Mouse (Mus musculus) CH12.LX (cell line): Measurements from ENCODE around the gene Sgo2a. TPM values are rescaled to one million over a fixed set of nuclear protein-coding genes. Genes with fewer than 3 reads are reported as not detected.

ENCODE experiments used
- DNase-seq: peaks from one replicate; pipeline ENCODE4 v3.0.0-alpha.2; 2013; ENCODE audit errors: extremely low read depth
- H3K27ac ChIP-seq: 2 replicates; pipeline ENCODE4 v1.5.1; 2012; ENCODE audit warnings: low read depth, mild to moderate bottlenecking, control low read depth, moderate library complexity; ENCODE audit not compliant: insufficient read depth
- H3K27me3 ChIP-seq: replicated peaks from 2 replicates; pipeline ENCODE3; 2012; ENCODE audit warnings: inconsistent platforms
- H3K36me3 ChIP-seq, 2 experiments: replicated peaks in 1 of 2; 2 replicates each; pipeline versions ENCODE3 to v1.6.1; 2012; ENCODE audit warnings: inconsistent platforms in 1 of 2, low read length in 1 of 2, mild to moderate bottlenecking in 1 of 2, mixed read lengths in 1 of 2, moderate library complexity in 1 of 2; ENCODE audit not compliant: control insufficient read depth in 1 of 2, insufficient read depth in 1 of 2
- H3K4me1 ChIP-seq, 2 experiments: 2 replicates each; pipeline ENCODE4 v1.6.1; 2012; ENCODE audit warnings: inconsistent platforms in 1 of 2, moderate library complexity in 1 of 2; ENCODE audit not compliant: insufficient read depth in 2 of 2, control insufficient read depth in 1 of 2
- H3K4me2 ChIP-seq: 2 replicates; pipeline ENCODE4 v1.6.1; 2012; ENCODE audit warnings: low read depth, mild to moderate bottlenecking, control low read depth; ENCODE audit not compliant: poor library complexity, insufficient read depth, severe bottlenecking
- H3K4me3 ChIP-seq, 3 experiments: fragments of 150-350 bp in 1 of 3; sonication (generic) in 1 of 3; replicated peaks in 1 of 3; 2 replicates each; pipeline versions ENCODE3 to v1.5.1; 2011 to 2012; ENCODE audit warnings: low read depth in 2 of 3, low read length in 2 of 3, mild to moderate bottlenecking in 2 of 3, moderate library complexity in 2 of 3, control low read depth in 1 of 3, improper control_type of control experiment in 1 of 3, inconsistent platforms in 1 of 3, mixed read lengths in 1 of 3; ENCODE audit not compliant: poor library complexity in 1 of 3
- H3K79me2 ChIP-seq: replicated peaks from 2 replicates; pipeline ENCODE4 v1.6.1; 2012; ENCODE audit warnings: mild to moderate bottlenecking, moderate library complexity; ENCODE audit not compliant: control insufficient read depth, poor library complexity, insufficient read depth, severe bottlenecking; ENCODE audit errors: extremely low read depth
- H3K9ac ChIP-seq: 2 replicates; pipeline ENCODE4 v1.6.1; 2012; ENCODE audit warnings: low read depth, mild to moderate bottlenecking, control low read depth, moderate library complexity; ENCODE audit not compliant: insufficient read depth
- H3K9me3 ChIP-seq: replicated peaks from 2 replicates; pipeline ENCODE3; 2012; ENCODE audit warnings: low read length, inconsistent platforms, mixed read lengths
- BHLHE40 ChIP-seq: IDR thresholded peaks from 2 replicates; pipeline ENCODE4 v1.6.1; 2011; ENCODE audit warnings: mild to moderate bottlenecking, low read depth, low read length, improper control_type of control experiment
- CHD2 ChIP-seq: IDR thresholded peaks from 2 replicates; pipeline ENCODE4 v1.6.1; 2011; ENCODE audit warnings: low read length, improper control_type of control experiment
- E2F4 ChIP-seq: IDR thresholded peaks from 2 replicates; pipeline ENCODE4 v1.6.1; 2011; ENCODE audit warnings: low read depth, low read length, improper control_type of control experiment; ENCODE audit not compliant: insufficient replicate concordance
- EP300 ChIP-seq: IDR thresholded peaks from 2 replicates; pipeline ENCODE4 v1.6.1; 2011; ENCODE audit warnings: low read length, improper control_type of control experiment
- HCFC1 ChIP-seq: IDR thresholded peaks from 2 replicates; pipeline ENCODE4 v1.6.1; 2012; ENCODE audit warnings: low read depth, mild to moderate bottlenecking, inconsistent platforms, low read length, improper control_type of control experiment
- IRF4 ChIP-seq: IDR thresholded peaks from 2 replicates; pipeline ENCODE4 v1.6.1; 2014; ENCODE audit warnings: low read depth, mild to moderate bottlenecking, inconsistent platforms, low read length, improper control_type of control experiment
- KAT2A ChIP-seq: IDR thresholded peaks from 2 replicates; pipeline ENCODE4 v1.6.1; 2012; ENCODE audit warnings: low read length, improper control_type of control experiment, inconsistent platforms; ENCODE audit not compliant: insufficient replicate concordance
- MAFK ChIP-seq: IDR thresholded peaks from 2 replicates; pipeline ENCODE4 v1.6.1; 2011; ENCODE audit warnings: low read length, improper control_type of control experiment; ENCODE audit not compliant: insufficient replicate concordance
- MAZ ChIP-seq: IDR thresholded peaks from 2 replicates; pipeline ENCODE4 v1.6.1; 2012; ENCODE audit warnings: low read depth, mild to moderate bottlenecking, inconsistent platforms, low read length, improper control_type of control experiment, moderate library complexity
- MEF2A ChIP-seq: IDR thresholded peaks from 2 replicates; pipeline ENCODE4 v1.6.1; 2014; ENCODE audit warnings: low read depth, mild to moderate bottlenecking, inconsistent platforms, low read length, improper control_type of control experiment, borderline replicate concordance
- MXI1 ChIP-seq: IDR thresholded peaks from 2 replicates; pipeline ENCODE4 v1.6.1; 2011; ENCODE audit warnings: mild to moderate bottlenecking, low read depth, low read length, improper control_type of control experiment
- MYC ChIP-seq: IDR thresholded peaks from 2 replicates; pipeline ENCODE4 v1.6.1; 2011; ENCODE audit warnings: low read depth, mild to moderate bottlenecking, improper control_type of control experiment, low read length
- NELFE ChIP-seq: IDR thresholded peaks from 2 replicates; pipeline ENCODE4 v1.6.1; 2011; ENCODE audit warnings: low read depth, low read length, improper control_type of control experiment
- PAX5 ChIP-seq: IDR thresholded peaks from 2 replicates; pipeline ENCODE4 v1.6.1; 2012; ENCODE audit warnings: low read length, inconsistent platforms, mixed read lengths
- POLR2A ChIP-seq: IDR thresholded peaks from 2 replicates; pipeline ENCODE4 v1.6.1; 2011; ENCODE audit warnings: low read depth, mild to moderate bottlenecking, improper control_type of control experiment, low read length
- SIN3A ChIP-seq: IDR thresholded peaks from 2 replicates; pipeline ENCODE4 v1.6.1; 2012; ENCODE audit warnings: low read length, improper control_type of control experiment, inconsistent platforms
- TCF12 ChIP-seq: IDR thresholded peaks from 2 replicates; pipeline ENCODE4 v1.6.1; 2014; ENCODE audit warnings: low read depth, mild to moderate bottlenecking, inconsistent platforms, low read length, improper control_type of control experiment
- USF2 ChIP-seq: conservative IDR thresholded peaks from 2 replicates; pipeline ENCODE4 v1.6.1; 2011; ENCODE audit warnings: low read depth, low read length, improper control_type of control experiment
- ZKSCAN1 ChIP-seq: IDR thresholded peaks from 2 replicates; pipeline ENCODE4 v1.6.1; 2012; ENCODE audit warnings: low read depth, inconsistent platforms, low read length, improper control_type of control experiment, borderline replicate concordance
- ZMIZ1 ChIP-seq: IDR thresholded peaks from 2 replicates; pipeline ENCODE4 v1.6.1; 2012; ENCODE audit warnings: low read depth, mild to moderate bottlenecking, inconsistent platforms, low read length, improper control_type of control experiment
- dilution Hi-C: fragments of 300-500 bp; cut with MboI; formaldehyde crosslinking; loops from 2 replicates; pipeline ENCODE4 v1.14.3; 2020; ENCODE audit warnings: low sequenced_read_pairs; ENCODE audit not compliant: extremely low pct_unique_long_range_greater_than_20kb, extremely low pct_ligation_motif_present
- in situ Hi-C: fragments of 300-500 bp; cut with MboI; formaldehyde crosslinking; loops from 3 replicates; pipeline ENCODE4 v1.14.3; 2019; ENCODE audit warnings: low sequenced_read_pairs, low pct_ligation_motif_present, low pct_unique_long_range_greater_than_20kb, mixed read lengths
- polyA plus RNA-seq: library from polyadenylated mRNA; unstranded; fragments of >175 nt; gene quantifications from 2 replicates; pipeline ENCODE4 v1.2.1, GENCODE M21; 2012; ENCODE audit warnings: low read depth; ENCODE audit not compliant: insufficient read length
- total RNA-seq, 2 experiments: library from RNA; depleted of rRNA; stranded (reverse); fragments of 300-350 nt in 1 of 2; fragments of >200 nt in 1 of 2; gene quantifications; 2 replicates each; pipeline ENCODE4 v1.2.3; 2012 to 2014

The Sgo2a gene
- total and polyA plus RNA-seq, 3 experiments, result 14.4 to 24.2 (median 15.1) TPM

- dilution Hi-C loops, result no loop called here
- Histone ChIP-seq H3K36me3 (no peaks in the 10 kb centered on the region), H3K9ac (no peak overlapping the region), H3K4me2 (no peak overlapping the region), H3K79me2 (no peaks in the 10 kb centered on the region), H3K4me3 (no peak overlapping the region), H3K9me3 (no peaks in the 10 kb centered on the region), H3K4me1 (peaks cover 2 to 10% of the 10 kb centered on the region in 2 experiments; a peak in 3 of 4 replicates), H3K27me3 (no peaks in the 10 kb centered on the region), H3K27ac (no peak overlapping the region)
- DNase-seq, result no peak
- in situ Hi-C loops, result no loop called here
- no peak for TF ChIP-seq E2F4
Observed at GRCm38 (mm10) chr1:58071509-58071908, 75.7 kb downstream of the Sgo2a start.

- Histone ChIP-seq H3K27ac (no peak overlapping the region), H3K4me1 (peaks cover 2 to 10% of the 10 kb centered on the region in 2 experiments; a peak in 3 of 4 replicates), H3K4me3 (no peak overlapping the region), H3K36me3 (no peaks in the 10 kb centered on the region), H3K9ac (no peak overlapping the region)
- DNase-seq, result no peak
- no peak for TF ChIP-seq POLR2A
- TF ChIP-seq, all 38 proteins: peak for 0
- no peaks in the 10 kb centered on the region for H3K79me2 ChIP-seq
- dilution Hi-C loops (no loop called here), in situ Hi-C loops (no loop called here)
- no peaks in the 10 kb centered on the region for H3K27me3 ChIP-seq
- no peaks in the 10 kb centered on the region for H3K9me3 ChIP-seq
- no peak overlapping the region for H3K4me2 ChIP-seq
Observed at GRCm38 (mm10) chr1:58072416-58072815, 76.6 kb downstream of the Sgo2a start.

- H3K79me2 ChIP-seq, result no peaks in the 10 kb centered on the region
- peaks cover 2 to 10% of the 10 kb centered on the region in 2 experiments; a peak in 3 of 4 replicates for H3K4me1 ChIP-seq
- in situ Hi-C loops, result no loop called here
- no peaks in the 10 kb centered on the region for H3K36me3 ChIP-seq
- H3K4me3 ChIP-seq, result no peak overlapping the region
- DNase-seq, result peak; percentile 33
- H3K27ac ChIP-seq, result no peak overlapping the region
- TF ChIP-seq KAT2A (no peak), MXI1 (no peak), TCF12 (no peak), CHD2 (no peak), MEF2A (no peak), ZMIZ1 (no peak), HCFC1 (no peak), ZKSCAN1 (no peak), SIN3A (no peak), NELFE (no peak), PAX5 (no peak), MAFK (no peak), USF2 (no peak), MAZ (no peak), MYC (no peak), BHLHE40 (no peak), EP300 (no peak), IRF4 (no peak)
- H3K9ac ChIP-seq, result no peak overlapping the region
- dilution Hi-C loops, result no loop called here
- no peak overlapping the region for H3K4me2 ChIP-seq
- H3K9me3 ChIP-seq, result no peaks in the 10 kb centered on the region
- H3K27me3 ChIP-seq, result no peaks in the 10 kb centered on the region
Observed at GRCm38 (mm10) chr1:58072991-58073730, 77.4 kb downstream of the Sgo2a start.
